Mouse (Mus musculus): ENCODE measurements around the gene Prr12. TPM values are rescaled to one million over a fixed set of nuclear protein-coding genes. Genes with fewer than 3 reads are reported as not detected.

The Prr12 gene
- total and polyA plus RNA-seq, 3 experiments = 2.0 to 91.6 (median 42.4) TPM

DNA sequence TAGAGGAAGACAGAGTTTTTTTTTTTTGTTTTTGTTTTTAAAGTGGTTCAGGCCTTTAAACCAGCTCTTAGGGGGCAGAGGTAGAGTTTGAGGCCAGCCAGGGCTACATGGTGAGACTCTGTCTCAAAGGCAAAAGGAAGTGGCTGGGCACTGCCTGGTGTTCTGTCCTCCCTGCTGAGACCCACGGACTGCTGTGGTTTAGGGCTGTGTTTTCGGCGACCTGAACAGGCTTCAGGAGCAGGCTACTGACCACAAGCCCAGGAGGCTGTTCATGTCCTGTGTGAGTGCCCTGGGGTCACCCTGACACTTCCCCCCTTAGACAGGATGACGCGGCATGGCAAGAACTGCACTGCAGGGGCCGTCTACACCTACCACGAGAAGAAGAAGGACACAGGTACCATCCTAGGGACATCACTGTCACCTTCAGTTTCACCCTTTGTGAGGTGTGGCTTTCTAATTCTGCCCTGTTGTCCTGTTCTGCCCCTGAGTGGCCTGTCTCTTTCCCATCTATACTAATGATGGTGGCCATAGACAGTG is 20.6 kb upstream of the Prr12 start:
- Histone ChIP-seq H3K4me1 (ENCODE audit: insufficient read depth, low read depth, low read length) (peaks cover 29% of the 10 kb centered on the region), H3K27me3 (ENCODE audit: insufficient read depth, low read length) (no peaks in the 10 kb centered on the region), H3K36me3 (replicated peaks) (peaks cover 80% of the 10 kb centered on the region), H3K9me3 (replicated peaks) (no peaks in the 10 kb centered on the region), H3K4me3 (ENCODE audit: low read depth, low read length) (no peak overlapping the region)
- DNase-seq (ENCODE audit: low spot score) = no peak
- ATAC-seq (ENCODE audit: extremely low read depth, insufficient number of reproducible peaks, low FRiP score, poor library complexity, severe bottlenecking) = no peak
- TF ChIP-seq TAL1 (conservative IDR thresholded peaks at IDR 0.05; ENCODE audit: low read depth, low read length) = no peak
- no peak for TF ChIP-seq GATA1 (IDR thresholded peaks at IDR 0.05; ENCODE audit: borderline replicate concordance, low read length)
- TF ChIP-seq POLR2AphosphoS5 (IDR thresholded peaks at IDR 0.05; ENCODE audit: insufficient replicate concordance, low read depth, low read length) = no peak
- no peak for TF ChIP-seq CTCF (IDR thresholded peaks at IDR 0.05; ENCODE audit: low read depth, low read length)
- TF ChIP-seq GATA2 (IDR thresholded peaks at IDR 0.05; ENCODE audit: borderline replicate concordance, low read depth, low read length) = no peak

DNA sequence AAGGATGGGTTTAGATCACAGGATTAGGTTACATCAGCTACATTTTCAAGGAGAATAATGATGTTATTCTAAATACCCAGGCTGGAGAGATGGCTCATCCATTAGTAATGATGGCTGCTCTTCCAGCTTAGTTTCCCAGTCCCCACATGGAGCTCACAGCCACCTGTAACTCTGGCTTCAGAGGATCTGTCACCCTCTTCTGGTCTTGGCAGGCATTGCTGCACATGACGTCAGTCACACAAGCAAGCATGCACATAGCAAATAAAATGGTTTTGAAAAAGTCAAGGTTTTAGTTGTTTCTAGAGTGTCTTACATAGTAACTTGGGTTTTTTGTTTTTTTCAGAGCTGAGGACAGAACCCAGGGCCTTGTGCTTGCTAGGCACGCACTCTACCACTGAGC is 19.5 kb upstream of the Prr12 start:
- Histone ChIP-seq H3K9me3 (replicated peaks) (no peaks in the 10 kb centered on the region), H3K36me3 (replicated peaks) (peaks cover 79% of the 10 kb centered on the region), H3K27me3 (ENCODE audit: insufficient read depth, low read length) (no peaks in the 10 kb centered on the region), H3K4me1 (ENCODE audit: insufficient read depth, low read depth, low read length) (peaks cover 38% of the 10 kb centered on the region), H3K4me3 (ENCODE audit: low read depth, low read length) (no peak overlapping the region)
- ATAC-seq (ENCODE audit: extremely low read depth, insufficient number of reproducible peaks, low FRiP score, poor library complexity, severe bottlenecking) (no peak), DNase-seq (ENCODE audit: low spot score) (peak; percentile 29)
- peak; percentile 32; the same call in 1 of the 2 replicates for TF ChIP-seq CTCF (IDR thresholded peaks at IDR 0.05; ENCODE audit: low read depth, low read length)
- TF ChIP-seq GATA1 (IDR thresholded peaks at IDR 0.05; ENCODE audit: borderline replicate concordance, low read length) = no peak

DNA sequence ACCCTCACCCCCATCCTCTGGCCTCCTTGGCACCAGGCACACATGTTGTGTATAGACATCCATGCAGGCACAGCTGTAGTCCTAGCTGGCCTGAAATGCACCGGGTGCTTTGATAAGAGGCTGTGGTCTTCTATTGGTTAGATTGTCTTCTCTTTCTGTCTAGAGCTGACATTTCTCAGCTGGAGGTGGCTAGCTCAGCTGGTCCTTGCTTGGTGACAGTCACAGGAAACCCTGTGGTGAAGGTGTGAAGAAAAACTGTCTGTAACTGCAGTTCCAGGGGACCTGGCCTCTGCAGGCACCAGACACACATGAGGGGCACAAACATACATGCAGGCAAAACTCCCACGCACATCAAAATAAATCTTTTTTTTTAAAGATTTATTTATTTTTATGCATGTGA is 17.0 kb upstream of the Prr12 start:
- ATAC-seq (ENCODE audit: extremely low read depth, insufficient number of reproducible peaks, low FRiP score, poor library complexity, severe bottlenecking) = no peak
- no peak overlapping the region for H3K4me3 ChIP-seq (ENCODE audit: low read depth, low read length)
- H3K27me3 ChIP-seq (ENCODE audit: insufficient read depth, low read length) = no peaks in the 10 kb centered on the region
- H3K36me3 ChIP-seq (replicated peaks) = peaks cover 75% of the 10 kb centered on the region
- peaks cover 51% of the 10 kb centered on the region for H3K4me1 ChIP-seq (ENCODE audit: insufficient read depth, low read depth, low read length)
- no peak for DNase-seq (ENCODE audit: low spot score)
- TF ChIP-seq GATA1 (IDR thresholded peaks at IDR 0.05; ENCODE audit: borderline replicate concordance, low read length) = no peak
- no peak for TF ChIP-seq TAL1 (conservative IDR thresholded peaks at IDR 0.05; ENCODE audit: low read depth, low read length)
- TF ChIP-seq CTCF (IDR thresholded peaks at IDR 0.05; ENCODE audit: low read depth, low read length) = no peak
- no peak for TF ChIP-seq POLR2AphosphoS5 (IDR thresholded peaks at IDR 0.05; ENCODE audit: insufficient replicate concordance, low read depth, low read length)
- no peak for TF ChIP-seq GATA2 (IDR thresholded peaks at IDR 0.05; ENCODE audit: borderline replicate concordance, low read depth, low read length)
- H3K9me3 ChIP-seq (replicated peaks) = no peaks in the 10 kb centered on the region

DNA sequence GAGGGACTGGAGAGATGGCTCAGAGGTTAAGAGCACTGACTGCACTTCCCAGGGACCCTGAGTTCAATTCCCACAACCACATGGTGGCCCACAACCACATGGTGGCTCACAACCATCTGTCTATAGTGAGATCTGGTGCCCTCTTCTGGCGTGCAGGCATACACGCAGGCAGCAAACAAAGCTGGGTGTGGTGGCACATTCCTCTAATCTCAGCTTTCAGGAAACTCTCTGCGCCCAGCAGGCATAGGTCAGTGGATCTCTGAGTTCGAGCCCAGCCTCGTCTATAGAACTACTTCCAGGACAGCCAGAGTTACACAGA is 15.3 kb upstream of the Prr12 start:
- Histone ChIP-seq H3K36me3 (replicated peaks) (peaks cover 67% of the 10 kb centered on the region), H3K4me3 (ENCODE audit: low read depth, low read length) (no peak overlapping the region), H3K4me1 (ENCODE audit: insufficient read depth, low read depth, low read length) (peaks cover 53% of the 10 kb centered on the region), H3K9me3 (replicated peaks) (no peaks in the 10 kb centered on the region), H3K27me3 (ENCODE audit: insufficient read depth, low read length) (no peaks in the 10 kb centered on the region)
- TF ChIP-seq GATA1 (IDR thresholded peaks at IDR 0.05; ENCODE audit: borderline replicate concordance, low read length) (no peak), CTCF (IDR thresholded peaks at IDR 0.05; ENCODE audit: low read depth, low read length) (peak; percentile 80)
- DNase-seq (ENCODE audit: low spot score) (no peak), ATAC-seq (ENCODE audit: extremely low read depth, insufficient number of reproducible peaks, low FRiP score, poor library complexity, severe bottlenecking) (no peak)

DNA sequence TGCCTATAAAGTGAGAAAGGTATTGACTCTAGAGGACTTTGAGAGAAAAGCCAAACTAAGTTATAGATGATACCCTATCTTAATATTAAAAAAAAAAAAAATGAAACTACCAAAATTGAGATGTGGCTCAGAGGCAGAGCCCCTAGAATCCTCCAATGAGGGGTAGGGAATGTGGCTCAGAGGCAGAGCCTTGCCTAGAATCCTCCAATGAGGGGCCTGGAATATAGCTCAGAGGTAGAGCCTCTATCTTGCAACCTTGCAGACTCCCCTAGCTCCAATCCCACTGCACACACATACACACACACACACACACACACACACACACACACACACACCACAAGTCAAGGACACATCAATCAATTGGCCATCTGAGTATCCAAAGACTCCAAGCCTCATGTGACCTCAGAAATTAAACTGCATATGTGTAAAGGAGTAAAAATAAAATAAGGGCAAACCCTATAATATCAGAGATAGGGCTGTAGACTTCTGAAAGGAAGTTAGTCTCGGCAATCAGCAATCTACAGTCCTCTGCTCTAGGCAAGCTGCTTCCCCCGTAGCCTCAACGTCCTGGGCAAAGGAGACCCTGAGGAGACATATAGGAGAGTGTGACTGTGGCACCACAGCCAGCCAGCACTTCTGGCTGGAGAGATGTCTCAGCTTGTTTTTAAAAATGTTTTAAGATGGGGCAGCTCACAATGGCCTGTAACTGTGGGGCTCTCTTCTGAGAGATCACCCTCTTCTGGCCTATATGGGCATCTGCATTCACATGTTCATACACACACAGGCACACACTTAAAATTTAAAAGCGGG is 14.7 kb upstream of the Prr12 start:
- DNase-seq (ENCODE audit: low spot score) = no peak
- Histone ChIP-seq H3K4me3 (ENCODE audit: low read depth, low read length) (no peak overlapping the region), H3K4me1 (ENCODE audit: insufficient read depth, low read depth, low read length) (peaks cover 49% of the 10 kb centered on the region), H3K9me3 (replicated peaks) (no peaks in the 10 kb centered on the region), H3K27me3 (ENCODE audit: insufficient read depth, low read length) (no peaks in the 10 kb centered on the region), H3K36me3 (replicated peaks) (peaks cover 64% of the 10 kb centered on the region)
- no peak for ATAC-seq (ENCODE audit: extremely low read depth, insufficient number of reproducible peaks, low FRiP score, poor library complexity, severe bottlenecking)
- no peak for TF ChIP-seq GATA1 (IDR thresholded peaks at IDR 0.05; ENCODE audit: borderline replicate concordance, low read length)
- no peak for TF ChIP-seq TAL1 (conservative IDR thresholded peaks at IDR 0.05; ENCODE audit: low read depth, low read length)
- no peak for TF ChIP-seq POLR2AphosphoS5 (IDR thresholded peaks at IDR 0.05; ENCODE audit: insufficient replicate concordance, low read depth, low read length)
- no peak for TF ChIP-seq GATA2 (IDR thresholded peaks at IDR 0.05; ENCODE audit: borderline replicate concordance, low read depth, low read length)
- no peak for TF ChIP-seq CTCF (IDR thresholded peaks at IDR 0.05; ENCODE audit: low read depth, low read length)

DNA sequence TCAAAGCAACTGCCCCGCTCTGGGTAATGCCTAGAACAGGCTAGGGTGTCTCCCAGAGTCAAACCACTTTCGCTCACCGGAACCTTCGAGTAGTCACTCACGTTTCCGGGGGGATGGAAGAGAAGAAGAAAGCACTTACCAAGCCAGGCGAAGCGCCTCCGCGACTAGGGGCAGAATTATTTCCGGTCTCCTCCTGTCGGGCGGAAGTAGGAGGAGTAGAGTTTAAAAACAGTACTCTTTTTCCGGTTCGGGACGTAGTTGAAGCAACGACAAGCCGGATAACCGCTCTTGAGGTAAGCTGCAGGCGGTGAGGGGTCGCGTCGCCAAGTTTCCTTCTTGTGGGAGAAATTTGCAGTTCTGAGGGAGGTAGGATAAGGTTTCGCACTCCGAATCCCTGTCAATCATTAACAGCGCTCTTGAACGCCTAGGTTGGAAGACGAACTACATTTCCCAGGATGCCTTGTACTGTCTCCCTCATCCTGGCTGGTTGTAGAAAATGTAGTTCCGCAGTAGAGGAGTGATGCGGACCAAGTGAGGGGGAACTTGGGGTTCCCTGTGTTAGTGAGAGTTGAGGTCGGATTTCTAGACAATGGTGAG is 9.7 kb upstream of the Prr12 start, which contains the start of the genes Nosip and Prrg2:
Gene Nosip (plus strand): TSS at position 191 of the 597 bp plus-strand sequence.
Gene Prrg2 (minus strand): TSS at position 439 of the 597 bp plus-strand sequence.
- peak within 1 kb of the TSS; percentile 73 for H3K4me3 ChIP-seq (ENCODE audit: low read depth, low read length)
- H3K9me3 ChIP-seq (replicated peaks) = no peaks in the 10 kb centered on the region
- no peaks in the 10 kb centered on the region for H3K27me3 ChIP-seq (ENCODE audit: insufficient read depth, low read length)
- ATAC-seq (ENCODE audit: extremely low read depth, insufficient number of reproducible peaks, low FRiP score, poor library complexity, severe bottlenecking) (peak; percentile 94), DNase-seq (ENCODE audit: low spot score) (peak; percentile 83)
- peaks cover 56% of the 10 kb centered on the region for H3K4me1 ChIP-seq (ENCODE audit: insufficient read depth, low read depth, low read length)
- TF ChIP-seq CTCF (IDR thresholded peaks at IDR 0.05; ENCODE audit: low read depth, low read length) (no peak), GATA2 (IDR thresholded peaks at IDR 0.05; ENCODE audit: borderline replicate concordance, low read depth, low read length) (no peak), POLR2AphosphoS5 (IDR thresholded peaks at IDR 0.05; ENCODE audit: insufficient replicate concordance, low read depth, low read length) (no peak), GATA1 (IDR thresholded peaks at IDR 0.05; ENCODE audit: borderline replicate concordance, low read length) (no peak), TAL1 (conservative IDR thresholded peaks at IDR 0.05; ENCODE audit: low read depth, low read length) (no peak)
- H3K36me3 ChIP-seq (replicated peaks) = peaks cover 55% of the 10 kb centered on the region
